Mouse (Mus musculus): ENCODE measurements around the gene Gda.

The Gda gene

GRCm38 (mm10) chr19:21473345-21473744, at the start of gene Gda:
Gda (minus strand) TSS chr19:21473445.
- no peak for DNase-seq (ENCODE audit: low read depth)

- no peak for DNase-seq (ENCODE audit: low read depth)
Observed at GRCm38 (mm10) chr19:21520280-21520679, 47.0 kb upstream of the Gda start.

- DNase-seq (ENCODE audit: low read depth) = peak; percentile 20
Observed at GRCm38 (mm10) chr19:21510116-21510515, 36.9 kb upstream of the Gda start.

- no peak for DNase-seq (ENCODE audit: low read depth)
Observed at GRCm38 (mm10) chr19:21507561-21508232, 34.5 kb upstream of the Gda start.

- no peak for DNase-seq (ENCODE audit: low read depth)
Observed at GRCm38 (mm10) chr19:21507133-21507532, 33.9 kb upstream of the Gda start.

- no peak for DNase-seq (ENCODE audit: low read depth)
Observed at GRCm38 (mm10) chr19:21504716-21505115, 31.5 kb upstream of the Gda start.

GRCm38 (mm10) chr19:21499394-21499983, 26.2 kb upstream of the Gda start:
- no peak for DNase-seq (ENCODE audit: low read depth)

GRCm38 (mm10) chr19:21495817-21496216, 22.6 kb upstream of the Gda start:
- DNase-seq (ENCODE audit: low read depth) = no peak

GRCm38 (mm10) chr19:21493807-21494521, 20.7 kb upstream of the Gda start:
- no peak for DNase-seq (ENCODE audit: low read depth)

GRCm38 (mm10) chr19:21491391-21491790, 18.1 kb upstream of the Gda start:
- no peak for DNase-seq (ENCODE audit: low read depth)

- no peak for DNase-seq (ENCODE audit: low read depth)
Observed at GRCm38 (mm10) chr19:21487124-21487944, 14.1 kb upstream of the Gda start.

- no peak for DNase-seq (ENCODE audit: low read depth)
Observed at GRCm38 (mm10) chr19:21482096-21482495, 8.9 kb upstream of the Gda start.

GRCm38 (mm10) chr19:21481031-21481430, 7.8 kb upstream of the Gda start:
- no peak for DNase-seq (ENCODE audit: low read depth)

GRCm38 (mm10) chr19:21480053-21480419, 6.8 kb upstream of the Gda start:
- no peak for DNase-seq (ENCODE audit: low read depth)

- DNase-seq (ENCODE audit: low read depth) = no peak
Observed at GRCm38 (mm10) chr19:21479183-21480052, 6.2 kb upstream of the Gda start.

GRCm38 (mm10) chr19:21478538-21478937, 5.3 kb upstream of the Gda start:
- no peak for DNase-seq (ENCODE audit: low read depth)

- no peak for DNase-seq (ENCODE audit: low read depth)
Observed at GRCm38 (mm10) chr19:21477780-21478179, 4.5 kb upstream of the Gda start.

- no peak for DNase-seq (ENCODE audit: low read depth)
Observed at GRCm38 (mm10) chr19:21476782-21477181, 3.5 kb upstream of the Gda start.

GRCm38 (mm10) chr19:21472121-21472780, 994 bp downstream of the Gda start:
- DNase-seq (ENCODE audit: low read depth) = no peak

GRCm38 (mm10) chr19:21461221-21461960, 11.9 kb downstream of the Gda start:
- DNase-seq (ENCODE audit: low read depth) = no peak

All from naive thymus-derived CD4-positive, alpha-beta T cell, adult 2 months (primary cell).